In genomic region chr4:136651357-136651811, GRCm38 (mm10) we compare ENCODE assay signal across 9 mouse cellular contexts. TPM values are rescaled to one million over a fixed set of nuclear protein-coding genes. Genes with fewer than 3 reads are reported as not detected.
A peak's percentile ranks its signal among the peaks of the same experiment; 100 is the strongest.
DNase-seq lines count a peak whose midpoint lies in the region; ATAC-seq and TF ChIP-seq lines count a peak whose summit lies in the region.
"Had no signal": no experiment of that assay in that cellular context is flagged by ENCODE, and none has a peak within 500 bp of the region (broad histone marks: within the 10 kb centered on the region; RNA-seq: fewer than 3 reads in every experiment).

No protein-coding gene starts in this region.

- peaks cover 5% of the 10 kb centered on the region; the same call in 1 of the 2 replicates for H3K27me3 ChIP-seq in E14TG2a.4 (ENCODE audit: insufficient read depth, low read length)

- H3K36me3 ChIP-seq in E14TG2a.4 (ENCODE audit: insufficient read depth, low read length) = peaks cover 9% of the 10 kb centered on the region; the same call in 1 of the 2 replicates

- peak; percentile 94 for TF ChIP-seq CTCF in E14TG2a.4 (conservative IDR thresholded peaks at IDR 0.05; ENCODE audit: low read length)
- peak; percentile 94 for TF ChIP-seq CTCF in brain, embryonic 14.5 days (IDR thresholded peaks at IDR 0.05; ENCODE audit: borderline replicate concordance, extremely low read depth, insufficient read depth, insufficient read length)

- TF ChIP-seq POLR2A in brain, embryonic 14.5 days (IDR thresholded peaks at IDR 0.05; ENCODE audit: borderline replicate concordance, extremely low read depth, insufficient read depth, insufficient read length, poor library complexity, severe bottlenecking) = no peak

- peaks cover 6% of the 10 kb centered on the region; the same call in 1 of the 2 replicates for H3K9me3 ChIP-seq in E14TG2a.4 (ENCODE audit: low read length)

- no peak overlapping the region for H3K4me3 ChIP-seq in E14TG2a.4 (replicated peaks; ENCODE audit: low read length)

- peaks cover 9% of the 10 kb centered on the region for H3K4me1 ChIP-seq in E14TG2a.4 (replicated peaks; ENCODE audit: low read depth, low read length)

- DNase-seq in kidney, adult 9 months = peak; percentile 17
- DNase-seq in kidney, adult 11 months = no peak
- peak; percentile 86 for DNase-seq in brain, embryonic 14.5 days (ENCODE audit: low read depth)
- DNase-seq in thymus, postnatal 0 days (ENCODE audit: low spot score) = peak; percentile 67

- peak; percentile 63; the same call in 1 of the 2 replicates for ATAC-seq in granulocyte monocyte progenitor cell, adult 5-6 weeks (replicated peaks; ENCODE audit: poor library complexity, severe bottlenecking)
- peak; percentile 49; the same call in 1 of the 2 replicates for ATAC-seq in megakaryocyte, adult 5-6 weeks (ENCODE audit: poor library complexity, severe bottlenecking)
- no peak for ATAC-seq in inflammation-experienced regulatory T-cells, adult 6 months

RNA-seq across cellular contexts. Expression of gene Lactbl1, which starts 29.0 kb away (rescaled TPM):
- polyA plus RNA-seq in brain, embryonic 14.5 days (2012; rRNA removed) = 0.06 and 0.08 TPM in 2 replicates
- 0.36 TPM in 1 of 2 replicates, not detected in the other for total RNA-seq in granulocyte monocyte progenitor cell, adult 5-6 weeks (2014; fragmentation: Nextera tagmentation)
- total RNA-seq in granulocyte monocyte progenitor cell, adult 5-6 weeks (2017) = 0.09 TPM in 1 of 2 replicates, not detected in the other
- not detected in 2 replicates for total RNA-seq in megakaryocyte, adult 5-6 weeks (2015)
- 0.16 TPM in 1 of 2 replicates, not detected in the other for total RNA-seq in megakaryocyte, adult 5-6 weeks (2017)
- polyA plus RNA-seq in thymus, postnatal 0 days (2015; fragmentation: Nextera tagmentation; extraction: Ambion mirVana) = 0.05 and 0.12 TPM in 2 replicates
- polyA plus RNA-seq in inflammation-experienced regulatory T-cells, adult 6 months (2017; shearing (Covaris generic)) = under 1 TPM in 1 of 3 experiments, not detected in 2; 0.16 TPM
- polyA plus RNA-seq: liver, embryonic 16.5 days had no signal

RNA-seq across cellular contexts. Expression of gene Tex46, which starts 41.1 kb away (rescaled TPM):
- polyA plus RNA-seq in brain, embryonic 14.5 days (2012; rRNA removed) = not detected in 2 replicates
- not detected in 2 replicates for total RNA-seq in granulocyte monocyte progenitor cell, adult 5-6 weeks (2014; fragmentation: Nextera tagmentation)
- not detected in 2 replicates for total RNA-seq in granulocyte monocyte progenitor cell, adult 5-6 weeks (2017)
- total RNA-seq in megakaryocyte, adult 5-6 weeks (2015) = not detected in 2 replicates
- total RNA-seq in megakaryocyte, adult 5-6 weeks (2017) = not detected in 2 replicates
- not detected in 2 replicates for polyA plus RNA-seq in thymus, postnatal 0 days (2015; fragmentation: Nextera tagmentation; extraction: Ambion mirVana)
- polyA plus RNA-seq in inflammation-experienced regulatory T-cells, adult 6 months (2017; shearing (Covaris generic)) = not detected
- polyA plus RNA-seq: liver, embryonic 16.5 days had no signal

RNA-seq across cellular contexts. Expression of gene Kdm1a, which starts 48.9 kb away (rescaled TPM):
- polyA plus RNA-seq in brain, embryonic 14.5 days (2012; rRNA removed) = 203 TPM in 2 replicates
- 57.8 and 60.8 TPM in 2 replicates for total RNA-seq in granulocyte monocyte progenitor cell, adult 5-6 weeks (2014; fragmentation: Nextera tagmentation)
- 53.4 and 59.4 TPM in 2 replicates for total RNA-seq in granulocyte monocyte progenitor cell, adult 5-6 weeks (2017)
- 24.1 and 25.8 TPM in 2 replicates for total RNA-seq in megakaryocyte, adult 5-6 weeks (2015)
- total RNA-seq in megakaryocyte, adult 5-6 weeks (2017) = 36.6 and 48.6 TPM in 2 replicates
- polyA plus RNA-seq in thymus, postnatal 0 days (2015; fragmentation: Nextera tagmentation; extraction: Ambion mirVana) = 29.0 and 38.1 TPM in 2 replicates
- 10 to 100 TPM; 12.3 to 23.7 (median 23.2) TPM for polyA plus RNA-seq in inflammation-experienced regulatory T-cells, adult 6 months (2017; shearing (Covaris generic))
